Mouse (Mus musculus) heart, postnatal 0 days (tissue): Measurements from ENCODE around the gene Mreg.

Experiments
- CTCF ChIP-seq: IDR thresholded peaks from 2 replicates; pipeline ENCODE4 v1.5.1; 2016; ENCODE audit warnings: antibody characterized with exemption, control low read depth, low read depth
- EP300 ChIP-seq: IDR thresholded peaks from 2 replicates; pipeline ENCODE4 v1.6.1; 2016; ENCODE audit warnings: antibody characterized with exemption, low read depth

DNA sequence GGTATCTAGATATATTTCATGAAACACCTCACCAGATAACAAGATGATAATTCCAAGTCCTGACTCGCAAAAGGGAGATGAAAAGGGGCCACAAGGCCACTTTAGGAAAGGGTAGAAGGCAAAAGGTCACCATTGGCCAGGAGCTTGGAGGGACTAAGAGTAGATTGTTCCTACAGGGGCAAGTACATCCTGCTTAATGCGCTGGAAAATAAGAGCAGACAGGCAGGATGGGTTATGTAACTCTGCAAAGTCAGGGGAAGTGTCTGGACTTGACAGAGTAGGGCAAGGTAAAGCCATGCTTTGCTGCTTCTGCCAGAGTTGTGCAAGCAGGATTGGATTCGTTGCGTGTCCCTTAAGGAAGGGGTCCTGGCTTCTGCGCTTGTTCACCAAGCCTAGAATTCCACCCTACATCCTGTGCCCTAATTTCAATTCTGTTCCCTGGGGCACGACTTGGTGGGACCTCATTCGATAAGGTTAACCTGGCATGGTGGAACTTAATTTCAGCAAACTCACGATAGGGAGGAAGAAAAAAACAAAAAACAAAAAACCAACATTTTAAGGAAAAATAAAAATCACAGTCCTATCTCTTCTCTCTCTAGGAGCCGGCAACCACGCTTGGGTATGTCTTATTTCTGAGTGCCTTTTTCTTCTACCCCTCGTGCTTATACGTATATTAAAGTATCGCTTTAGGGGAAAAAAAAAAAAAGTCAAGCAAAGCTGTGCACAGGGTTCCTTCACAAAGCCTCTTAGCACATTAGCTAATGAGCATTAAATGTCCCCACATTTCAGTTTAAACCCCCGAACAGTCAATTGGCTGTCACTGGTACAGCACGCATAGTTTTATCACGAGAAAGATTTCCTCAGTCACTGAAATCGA lies 1.1 kb downstream of the Mreg start:
- TF ChIP-seq EP300 (no peak), CTCF (no peak)
